Mouse (Mus musculus): Measurements from ENCODE around the gene Eif5a. TPM values are rescaled to one million over a fixed set of nuclear protein-coding genes. Genes with fewer than 3 reads are reported as not detected.

Gene Eif5a
- total and polyA plus RNA-seq, 2 experiments = 321 to 374 TPM

DNA sequence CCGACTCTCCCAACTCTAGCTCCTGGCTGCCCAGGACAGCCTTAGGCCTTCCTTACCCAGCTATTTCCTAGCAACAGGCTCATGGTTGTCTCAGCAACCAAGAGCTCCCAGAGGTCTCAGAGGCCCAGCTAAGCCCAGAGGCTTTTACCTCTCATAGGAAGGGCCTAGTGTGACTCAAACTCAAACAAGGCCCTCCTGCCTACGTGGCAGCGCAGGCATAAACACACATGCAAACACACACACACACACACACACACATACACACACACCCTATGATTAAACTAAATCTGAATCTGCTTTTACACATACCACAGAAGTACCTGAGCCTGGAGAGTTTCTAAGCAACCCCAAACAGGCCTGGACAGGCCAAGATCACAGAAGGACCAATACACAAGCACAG is 43.4 kb downstream of the Eif5a start:
- no peak overlapping the region for H3K27ac ChIP-seq (replicated peaks; ENCODE audit: insufficient read depth, low read depth, low read length)
- no peaks in the 10 kb centered on the region for H3K79me2 ChIP-seq (ENCODE audit: control insufficient read depth, insufficient read depth, low read length)
- no peak for DNase-seq (ENCODE audit: extremely low read depth, low read depth, low spot score)
- 0 out of 2 replicates have a peak, but pooled peaks cover 3% of the 10 kb centered on the region for H3K4me1 ChIP-seq (ENCODE audit: control insufficient read depth, insufficient read depth, low read length)
- no peaks in the 10 kb centered on the region for H3K36me3 ChIP-seq (ENCODE audit: control insufficient read depth, insufficient read depth, low read length)
- WGBS = 92% methylated on average over 3 of the region's 3 CpGs
- TF ChIP-seq CTCF (IDR thresholded peaks at IDR 0.05; ENCODE audit: low read depth, low read length) (no peak), POLR2A (IDR thresholded peaks at IDR 0.05; ENCODE audit: extremely low read depth, insufficient read depth, low read length) (no peak)
- no peak overlapping the region for H3K4me3 ChIP-seq (ENCODE audit: insufficient read depth, low read depth, low read length)
- no peak overlapping the region for H3K9ac ChIP-seq (ENCODE audit: low read depth, low read length)
- H3K27me3 ChIP-seq (ENCODE audit: control insufficient read depth, insufficient read depth, low read length) = no peaks in the 10 kb centered on the region

- H3K36me3 ChIP-seq (ENCODE audit: control insufficient read depth, insufficient read depth, low read length) = no peaks in the 10 kb centered on the region
- TF ChIP-seq POLR2A (IDR thresholded peaks at IDR 0.05; ENCODE audit: extremely low read depth, insufficient read depth, low read length) = no peak
- TF ChIP-seq CTCF (IDR thresholded peaks at IDR 0.05; ENCODE audit: low read depth, low read length) = no peak
- H3K79me2 ChIP-seq (ENCODE audit: control insufficient read depth, insufficient read depth, low read length) = no peaks in the 10 kb centered on the region
- no peak within 1 kb of the TSS for H3K27ac ChIP-seq (replicated peaks; ENCODE audit: insufficient read depth, low read depth, low read length)
- H3K9ac ChIP-seq (ENCODE audit: low read depth, low read length) = no peak within 1 kb of the TSS
- WGBS = 89% methylated on average over 11 of the region's 11 CpGs
- no peak for DNase-seq (ENCODE audit: extremely low read depth, low read depth, low spot score)
- 0 out of 2 replicates have a peak, but pooled peaks cover 3% of the 10 kb centered on the region for H3K4me1 ChIP-seq (ENCODE audit: control insufficient read depth, insufficient read depth, low read length)
- no peaks in the 10 kb centered on the region for H3K27me3 ChIP-seq (ENCODE audit: control insufficient read depth, insufficient read depth, low read length)
- no peak within 1 kb of the TSS for H3K4me3 ChIP-seq (ENCODE audit: insufficient read depth, low read depth, low read length)
These were observed 43.9 kb downstream of the Eif5a start, which contains the start of gene Tmem95 for GRCm38 (mm10) chr11:69877878-69878277. Gene Tmem95 (minus strand): TSS chr11:69878018.

DNA sequence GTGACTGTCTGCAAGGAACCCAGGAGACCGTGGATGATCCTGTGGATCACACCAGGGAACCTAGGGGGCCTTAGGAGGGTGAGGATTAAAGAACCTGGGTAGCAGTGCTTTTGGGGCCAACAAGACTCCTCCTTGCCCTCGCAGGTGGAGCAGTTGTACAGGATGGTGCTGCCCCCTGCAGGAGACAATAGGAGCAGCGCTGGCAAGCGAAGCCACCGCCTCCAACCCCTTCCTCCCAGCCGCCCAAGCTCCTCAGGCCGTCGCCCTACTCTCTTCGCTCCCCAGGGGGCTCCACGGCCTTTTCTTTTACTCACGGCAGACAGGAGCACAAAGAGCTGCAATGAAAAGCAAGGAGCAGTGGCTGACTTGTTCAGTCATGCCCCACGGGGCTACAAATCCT is 44.9 kb downstream of the Eif5a start:
- DNase-seq (ENCODE audit: extremely low read depth, low read depth, low spot score) = peak; percentile 46
- peak; percentile 96 for TF ChIP-seq CTCF (IDR thresholded peaks at IDR 0.05; ENCODE audit: low read depth, low read length)
- TF ChIP-seq POLR2A (IDR thresholded peaks at IDR 0.05; ENCODE audit: extremely low read depth, insufficient read depth, low read length) = no peak
- H3K27me3 ChIP-seq (ENCODE audit: control insufficient read depth, insufficient read depth, low read length) = no peaks in the 10 kb centered on the region
- no peak overlapping the region for H3K4me3 ChIP-seq (ENCODE audit: insufficient read depth, low read depth, low read length)
- H3K9ac ChIP-seq (ENCODE audit: low read depth, low read length) = no peak overlapping the region
- 4% methylated on average over 12 of the region's 12 CpGs for WGBS
- no peaks in the 10 kb centered on the region for H3K79me2 ChIP-seq (ENCODE audit: control insufficient read depth, insufficient read depth, low read length)
- H3K36me3 ChIP-seq (ENCODE audit: control insufficient read depth, insufficient read depth, low read length) = no peaks in the 10 kb centered on the region
- 0 out of 2 replicates have a peak, but pooled peaks cover 3% of the 10 kb centered on the region for H3K4me1 ChIP-seq (ENCODE audit: control insufficient read depth, insufficient read depth, low read length)
- H3K27ac ChIP-seq (replicated peaks; ENCODE audit: insufficient read depth, low read depth, low read length) = no peak overlapping the region

GRCm38 (mm10) chr11:69876186-69876585 is 45.6 kb downstream of the Eif5a start:
- Histone ChIP-seq H3K36me3 (ENCODE audit: control insufficient read depth, insufficient read depth, low read length) (no peaks in the 10 kb centered on the region), H3K9ac (ENCODE audit: low read depth, low read length) (no peak overlapping the region), H3K27ac (replicated peaks; ENCODE audit: insufficient read depth, low read depth, low read length) (no peak overlapping the region), H3K4me1 (ENCODE audit: control insufficient read depth, insufficient read depth, low read length) (no peaks in the 10 kb centered on the region), H3K4me3 (ENCODE audit: insufficient read depth, low read depth, low read length) (no peak overlapping the region), H3K27me3 (ENCODE audit: control insufficient read depth, insufficient read depth, low read length) (no peaks in the 10 kb centered on the region), H3K79me2 (ENCODE audit: control insufficient read depth, insufficient read depth, low read length) (no peaks in the 10 kb centered on the region)
- 67% methylated on average over 7 of the region's 7 CpGs for WGBS
- no peak for DNase-seq (ENCODE audit: extremely low read depth, low read depth, low spot score)
- TF ChIP-seq POLR2A (IDR thresholded peaks at IDR 0.05; ENCODE audit: extremely low read depth, insufficient read depth, low read length) = no peak
- no peak for TF ChIP-seq CTCF (IDR thresholded peaks at IDR 0.05; ENCODE audit: low read depth, low read length)

DNA sequence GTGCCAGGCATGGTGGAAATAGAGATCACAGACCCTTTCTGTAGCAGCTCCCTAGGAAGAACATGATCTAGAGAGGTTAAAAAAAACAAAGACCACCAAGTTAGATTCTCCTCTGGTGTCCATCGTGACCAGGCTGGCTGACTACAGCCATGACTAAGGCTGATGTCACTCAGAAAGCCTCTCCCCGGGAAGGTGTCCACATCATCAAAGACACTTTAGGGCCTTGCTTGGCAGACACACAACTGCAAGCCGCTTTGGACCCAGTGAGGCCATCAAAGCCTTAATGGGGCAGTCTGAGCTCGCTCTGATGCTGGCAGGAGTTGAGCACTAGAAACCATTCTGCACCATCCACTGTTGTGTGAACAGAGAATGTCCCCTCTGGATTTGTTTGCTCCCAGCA is 49.3 kb downstream of the Eif5a start:
- Histone ChIP-seq H3K27ac (replicated peaks; ENCODE audit: insufficient read depth, low read depth, low read length) (no peak overlapping the region), H3K79me2 (ENCODE audit: control insufficient read depth, insufficient read depth, low read length) (no peaks in the 10 kb centered on the region), H3K4me3 (ENCODE audit: insufficient read depth, low read depth, low read length) (no peak overlapping the region), H3K4me1 (ENCODE audit: control insufficient read depth, insufficient read depth, low read length) (no peaks in the 10 kb centered on the region), H3K36me3 (ENCODE audit: control insufficient read depth, insufficient read depth, low read length) (no peaks in the 10 kb centered on the region), H3K27me3 (ENCODE audit: control insufficient read depth, insufficient read depth, low read length) (no peaks in the 10 kb centered on the region), H3K9ac (ENCODE audit: low read depth, low read length) (no peak overlapping the region)
- DNase-seq (ENCODE audit: extremely low read depth, low read depth, low spot score) = no peak
- TF ChIP-seq POLR2A (IDR thresholded peaks at IDR 0.05; ENCODE audit: extremely low read depth, insufficient read depth, low read length) = no peak
- TF ChIP-seq CTCF (IDR thresholded peaks at IDR 0.05; ENCODE audit: low read depth, low read length) = no peak
- 85% methylated on average over 4 of the region's 4 CpGs for WGBS

GRCm38 (mm10) chr11:69871822-69872221 is 49.9 kb downstream of the Eif5a start:
- H3K4me1 ChIP-seq (ENCODE audit: control insufficient read depth, insufficient read depth, low read length) = no peaks in the 10 kb centered on the region
- H3K79me2 ChIP-seq (ENCODE audit: control insufficient read depth, insufficient read depth, low read length) = no peaks in the 10 kb centered on the region
- no peak overlapping the region for H3K9ac ChIP-seq (ENCODE audit: low read depth, low read length)
- TF ChIP-seq CTCF (IDR thresholded peaks at IDR 0.05; ENCODE audit: low read depth, low read length) (no peak), POLR2A (IDR thresholded peaks at IDR 0.05; ENCODE audit: extremely low read depth, insufficient read depth, low read length) (no peak)
- no peak overlapping the region for H3K4me3 ChIP-seq (ENCODE audit: insufficient read depth, low read depth, low read length)
- 92% methylated on average over 7 of the region's 7 CpGs for WGBS
- H3K36me3 ChIP-seq (ENCODE audit: control insufficient read depth, insufficient read depth, low read length) = no peaks in the 10 kb centered on the region
- no peaks in the 10 kb centered on the region for H3K27me3 ChIP-seq (ENCODE audit: control insufficient read depth, insufficient read depth, low read length)
- no peak for DNase-seq (ENCODE audit: extremely low read depth, low read depth, low spot score)
- no peak overlapping the region for H3K27ac ChIP-seq (replicated peaks; ENCODE audit: insufficient read depth, low read depth, low read length)

All from liver, adult 2 months (tissue).